Mouse (Mus musculus): Measurements from ENCODE around the gene Ccdc169.
"Not testable (repeated sequence)": the region's sequence is repeated elsewhere in the genome, so short reads cannot be mapped to it uniquely, and the experiment has no call there.

Gene Ccdc169

DNA sequence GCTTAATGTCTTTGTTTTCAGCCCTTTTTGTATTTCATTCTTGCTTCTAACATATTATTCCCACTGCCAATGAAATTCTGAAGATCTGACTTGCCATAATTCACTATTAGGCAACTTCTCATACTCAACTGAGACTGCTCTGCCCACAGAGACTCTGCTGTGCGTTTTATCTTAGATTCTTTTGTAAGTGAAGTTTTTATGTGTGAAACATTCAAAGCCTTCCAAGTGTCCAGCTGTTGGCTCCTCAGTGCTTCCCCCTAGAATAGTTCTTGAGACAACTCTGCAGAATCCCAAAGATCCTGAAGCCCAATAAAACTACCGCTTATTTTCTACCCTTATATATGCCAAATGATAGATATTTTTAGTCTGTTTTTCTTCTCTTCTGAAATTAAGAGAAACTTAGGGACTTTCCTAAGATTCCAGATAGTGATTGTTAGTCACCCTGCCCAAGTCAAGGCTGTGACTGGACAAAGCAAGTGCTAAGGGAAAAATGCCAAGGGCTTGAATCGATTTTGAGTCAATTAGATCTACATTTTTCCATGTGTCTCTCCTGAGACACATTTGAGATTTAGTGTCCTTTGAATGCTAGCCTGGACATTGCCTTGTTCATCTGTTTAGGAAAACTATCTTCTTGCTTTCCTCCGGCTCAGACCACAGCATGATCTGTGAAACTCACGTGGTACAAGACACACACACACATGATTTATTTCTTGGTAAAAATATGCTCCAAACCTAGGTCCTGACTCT, 58.6 kb downstream of the Ccdc169 start:
- in situ Hi-C loops (cut with MboI, MseI): no loop called here

- in situ Hi-C loops (cut with MboI, MseI): no loop called here
Measured at GRCm38 (mm10) chr3:55196328-55196710, 59.2 kb downstream of the Ccdc169 start.

DNA sequence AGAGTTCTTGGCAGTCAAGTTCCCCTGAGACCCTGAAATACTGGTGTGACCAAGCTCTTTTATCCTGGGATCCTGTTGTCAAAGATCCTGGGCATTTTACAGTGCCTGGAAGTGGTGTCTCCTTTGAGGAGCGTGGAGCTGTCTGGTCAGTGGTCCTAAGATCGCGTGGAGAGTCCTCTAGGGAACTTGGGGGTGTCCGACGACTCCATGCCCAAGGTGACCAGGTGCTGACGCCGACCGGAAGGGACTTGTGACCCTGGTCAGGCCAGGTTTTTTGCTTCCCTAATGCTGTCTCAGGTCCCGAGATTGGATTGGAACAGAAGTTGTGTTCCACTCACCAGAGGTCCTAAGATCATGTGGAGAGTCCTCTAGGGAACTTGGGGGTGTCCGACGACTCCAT, 66.5 kb downstream of the Ccdc169 start:
- in situ Hi-C loops (cut with MboI, MseI): not testable (repeated sequence)

DNA sequence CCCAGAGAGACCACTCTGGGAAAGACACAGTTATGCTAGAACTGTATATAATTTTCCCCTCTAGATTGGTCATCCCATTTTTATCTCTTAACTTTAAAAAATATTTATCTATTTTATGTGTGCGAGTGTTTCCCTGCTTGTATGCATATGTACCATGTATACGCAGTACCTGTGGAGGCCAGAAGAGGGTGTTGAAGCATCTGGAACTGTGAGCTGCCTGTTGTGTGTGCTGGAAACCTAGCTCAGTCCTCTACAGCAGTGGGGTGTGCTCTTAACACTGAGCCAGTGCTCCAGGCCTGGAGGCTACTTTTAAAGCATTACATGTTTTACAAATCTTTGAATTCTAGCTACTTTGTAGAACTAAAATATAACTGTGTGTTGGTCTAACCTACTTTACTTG, 69.3 kb downstream of the Ccdc169 start:
- in situ Hi-C loops (cut with MboI, MseI): no loop called here

GRCm38 (mm10) chr3:55207665-55208064, 70.5 kb downstream of the Ccdc169 start:
- in situ Hi-C loops (cut with MboI, MseI): no loop called here

DNA sequence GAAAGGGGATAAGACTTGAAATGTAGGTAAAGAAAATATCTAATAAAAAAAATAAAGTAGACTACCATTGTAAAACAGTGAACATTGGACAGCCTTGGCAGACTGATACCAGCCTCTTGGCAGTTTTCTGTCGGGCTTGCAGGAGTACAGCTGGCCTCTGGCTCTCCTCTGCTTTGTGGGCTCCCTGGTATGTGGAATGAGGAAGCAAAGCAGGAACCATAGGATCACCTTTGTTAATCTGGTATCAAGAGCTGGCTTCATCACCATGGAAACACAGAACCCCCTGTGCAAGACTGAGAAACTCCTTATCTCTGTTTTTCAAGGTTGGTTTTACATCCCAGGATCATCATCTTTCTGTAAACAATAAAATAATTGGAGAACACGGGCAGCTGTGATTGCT, 75.1 kb downstream of the Ccdc169 start:
- in situ Hi-C loops (cut with MboI, MseI): no loop called here

- in situ Hi-C loops (cut with MboI, MseI): no loop called here
Measured at GRCm38 (mm10) chr3:55213785-55214184, 76.6 kb downstream of the Ccdc169 start.

GRCm38 (mm10) chr3:55214413-55214812, 77.3 kb downstream of the Ccdc169 start:
- in situ Hi-C loops (cut with MboI, MseI): no loop called here

DNA sequence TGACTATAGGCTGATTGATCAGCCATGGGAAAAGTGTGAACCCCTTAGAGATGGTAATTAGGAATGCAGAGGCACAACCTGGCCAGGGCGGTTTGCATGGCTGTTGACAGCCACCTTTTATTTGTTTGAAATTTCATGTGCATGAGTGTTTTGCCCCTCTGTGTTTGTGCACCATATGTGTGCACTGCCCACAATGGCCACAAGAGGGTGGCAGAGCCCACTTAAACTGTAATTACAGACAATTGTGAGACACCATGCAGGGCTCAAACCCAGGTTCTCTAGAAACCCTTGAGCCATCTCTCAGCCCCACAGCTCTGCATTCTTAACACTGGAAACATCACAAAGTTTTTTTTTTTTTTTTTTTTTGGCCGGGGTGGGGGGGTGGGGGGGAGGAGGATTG, 85.4 kb downstream of the Ccdc169 start:
- in situ Hi-C loops (cut with MboI, MseI): no loop called here

Measured in regulatory T cell (primary cell).